Mouse (Mus musculus): Measurements from ENCODE around the gene Olfr196. TPM values are rescaled to one million over a fixed set of nuclear protein-coding genes. Genes with fewer than 3 reads are reported as not detected.
"Not testable (repeated sequence)": the region's sequence is repeated elsewhere in the genome, so short reads cannot be mapped to it uniquely, and the experiment has no call there.

Olfr196 gene
- polyA plus RNA-seq (2017; shearing (Covaris generic)), result under 1 TPM in 1 of 3 experiments, not detected in 2; 0.20 TPM

GRCm38 (mm10) chr16:59170354-59170753 is at the start of gene Olfr196:
TSS of gene Olfr196 (minus strand) at chr16:59170454.
- no peak for ATAC-seq

GRCm38 (mm10) chr16:59219667-59220066 is 49.4 kb upstream of the Olfr196 start, which contains the start of gene Olfr199:
TSS of gene Olfr199 (minus strand) at chr16:59219767.
- not testable (repeated sequence) for ATAC-seq

GRCm38 (mm10) chr16:59217861-59218260 is 47.6 kb upstream of the Olfr196 start:
- not testable (repeated sequence) for ATAC-seq

GRCm38 (mm10) chr16:59203433-59203832 is 33.2 kb upstream of the Olfr196 start, which contains the start of gene Olfr198:
TSS of gene Olfr198 (minus strand) at chr16:59203533.
- not testable (repeated sequence) for ATAC-seq

- no peak for ATAC-seq
Measured at GRCm38 (mm10) chr16:59151996-59152395, 18.3 kb downstream of the Olfr196 start.

GRCm38 (mm10) chr16:59146746-59147145 is 23.5 kb downstream of the Olfr196 start, which contains the start of gene Olfr195:
TSS of gene Olfr195 (plus strand) at chr16:59147046.
- no peak for ATAC-seq

- ATAC-seq, result no peak
Measured at GRCm38 (mm10) chr16:59141105-59141504, 29.1 kb downstream of the Olfr196 start.

GRCm38 (mm10) chr16:59130740-59131139 is 39.5 kb downstream of the Olfr196 start:
- no peak for ATAC-seq

- ATAC-seq, result no peak
Measured at GRCm38 (mm10) chr16:59120969-59121368, 49.3 kb downstream of the Olfr196 start, which contains the start of gene Olfr194. TSS of gene Olfr194 (minus strand) at chr16:59121069.

Other genes starting within 250 kb of the Olfr196 start
- gene Olfr181, start 241.7 kb downstream of the Olfr196 start, polyA plus RNA-seq (2017; shearing (Covaris generic)), result not detected
- not detected for gene Olfr180, start 241.1 kb downstream of the Olfr196 start, polyA plus RNA-seq (2017; shearing (Covaris generic))
- gene Olfr183, start 175.1 kb downstream of the Olfr196 start, polyA plus RNA-seq (2017; shearing (Covaris generic)), result under 1 TPM in 2 of 3 experiments, not detected in 1; 0.48 to 0.50 TPM
- not detected for gene Olfr186, start 140.2 kb downstream of the Olfr196 start, polyA plus RNA-seq (2017; shearing (Covaris generic))
- not detected for gene Olfr187, start 130.7 kb downstream of the Olfr196 start, polyA plus RNA-seq (2017; shearing (Covaris generic))
- not detected for gene Olfr190, start 92.4 kb downstream of the Olfr196 start, polyA plus RNA-seq (2017; shearing (Covaris generic))
- not detected for gene Olfr191, start 80.6 kb downstream of the Olfr196 start, polyA plus RNA-seq (2017; shearing (Covaris generic))
- under 1 TPM in 1 of 3 experiments, not detected in 2; 0.13 TPM for gene Olfr193, start 58.6 kb downstream of the Olfr196 start, polyA plus RNA-seq (2017; shearing (Covaris generic))
- gene Olfr194, start 49.4 kb downstream of the Olfr196 start, polyA plus RNA-seq (2017; shearing (Covaris generic)), result not detected
- gene Olfr195, start 23.4 kb downstream of the Olfr196 start, polyA plus RNA-seq (2017; shearing (Covaris generic)), result not detected
- gene Olfr198, start 33.1 kb upstream of the Olfr196 start, polyA plus RNA-seq (2017; shearing (Covaris generic)), result under 1 TPM in 1 of 3 experiments, not detected in 2; 0.34 TPM
- gene Olfr199, start 49.3 kb upstream of the Olfr196 start, polyA plus RNA-seq (2017; shearing (Covaris generic)), result not detected
- not detected for gene Olfr201, start 102.2 kb upstream of the Olfr196 start, polyA plus RNA-seq (2017; shearing (Covaris generic))
- not detected for gene Olfr202, start 116.3 kb upstream of the Olfr196 start, polyA plus RNA-seq (2017; shearing (Covaris generic))
- not detected for gene Olfr203, start 128.4 kb upstream of the Olfr196 start, polyA plus RNA-seq (2017; shearing (Covaris generic))
- not detected for gene Olfr204, start 147.8 kb upstream of the Olfr196 start, polyA plus RNA-seq (2017; shearing (Covaris generic))
- gene Olfr205, start 160.7 kb upstream of the Olfr196 start, polyA plus RNA-seq (2017; shearing (Covaris generic)), result not detected
- gene Olfr206, start 178.8 kb upstream of the Olfr196 start, polyA plus RNA-seq (2017; shearing (Covaris generic)), result not detected
- not detected for gene Olfr209, start 193.5 kb upstream of the Olfr196 start, polyA plus RNA-seq (2017; shearing (Covaris generic))
- gene Gabrr3, start 236.9 kb upstream of the Olfr196 start, polyA plus RNA-seq (2017; shearing (Covaris generic)), result not detected

Measured in inflammation-experienced regulatory T-cells, adult 6 months (primary cell).